Mouse (Mus musculus) heart, postnatal 25 days (tissue): ENCODE data around the gene 9130019O22Rik. TPM values are rescaled to one million over a fixed set of nuclear protein-coding genes. Genes with fewer than 3 reads are reported as not detected.
"Not testable (repeated sequence)": the region's sequence is repeated elsewhere in the genome, so short reads cannot be mapped to it uniquely, and the experiment has no call there.

Source experiments
- DNase-seq: peaks from one replicate; pipeline ENCODE4 v3.0.0; 2022; ENCODE audit warnings: low spot score
- intact Hi-C: fragments of 180-260 bp; cut with DNase I; formaldehyde crosslinking; loops from one replicate; pipeline ENCODE4 v1.15.1; 2025
- total RNA-seq, 2 experiments: library from RNA; stranded (reverse); gene quantifications; 2 replicates each; pipeline ENCODE4 v1.2.3; 2021

Gene 9130019O22Rik
- 1 to 10 TPM; 2.2 to 2.3 TPM for total RNA-seq

GRCm38 (mm10) chr7:127386641-127387392, at the start of gene 9130019O22Rik:
9130019O22Rik (minus strand) TSS chr7:127387166.
- peak; percentile 78 for DNase-seq
- intact Hi-C loops = no loop called here

- intact Hi-C loops = no loop called here
- no peak for DNase-seq
These were observed 48.2 kb upstream of the 9130019O22Rik start for GRCm38 (mm10) chr7:127435206-127435605.

- intact Hi-C loops = no loop called here
- DNase-seq = no peak
These were observed 39.4 kb upstream of the 9130019O22Rik start for GRCm38 (mm10) chr7:127426354-127426753.

- intact Hi-C loops = no loop called here
- no peak for DNase-seq
These were observed 38.9 kb upstream of the 9130019O22Rik start for GRCm38 (mm10) chr7:127425911-127426310.

GRCm38 (mm10) chr7:127425291-127425690, 38.3 kb upstream of the 9130019O22Rik start:
- intact Hi-C loops = no loop called here
- no peak for DNase-seq

- no peak for DNase-seq
- intact Hi-C loops = no loop called here
These were observed 35.3 kb upstream of the 9130019O22Rik start for GRCm38 (mm10) chr7:127422247-127422646.

- intact Hi-C loops = no loop called here
- DNase-seq = peak; percentile 90
These were observed 34.6 kb upstream of the 9130019O22Rik start, which contains the start of gene Zfp688 for GRCm38 (mm10) chr7:127421388-127422191. Zfp688 (minus strand) TSS chr7:127422068.

GRCm38 (mm10) chr7:127411418-127411817, 24.5 kb upstream of the 9130019O22Rik start:
- intact Hi-C loops = no loop called here
- no peak for DNase-seq

- intact Hi-C loops = loop anchor here (5.0 kb wide), 1 partner anchor 44 kb away; no protein-coding TSS in a partner anchor
- DNase-seq = peak; percentile 68
These were observed 19.3 kb upstream of the 9130019O22Rik start, which contains the start of gene Zfp764 for GRCm38 (mm10) chr7:127406002-127406987. Zfp764 (minus strand) TSS chr7:127406822.

GRCm38 (mm10) chr7:127404101-127404500, 17.1 kb upstream of the 9130019O22Rik start:
- DNase-seq, intact Hi-C loops: not testable (repeated sequence)

- no peak for DNase-seq
- intact Hi-C loops = no loop called here
These were observed 16.0 kb upstream of the 9130019O22Rik start for GRCm38 (mm10) chr7:127402980-127403379.

- no peak for DNase-seq
These were observed 13.4 kb upstream of the 9130019O22Rik start for GRCm38 (mm10) chr7:127400355-127400754.

GRCm38 (mm10) chr7:127393944-127394333, 7.0 kb upstream of the 9130019O22Rik start:
- intact Hi-C loops = no loop called here
- no peak for DNase-seq

More at GRCm38 (mm10) chr7:127400355-127400754, 13.4 kb upstream of the 9130019O22Rik start:
- intact Hi-C loops = no loop called here

- peak; percentile 93 for DNase-seq
- intact Hi-C loops = no loop called here
These were observed 6.4 kb upstream of the 9130019O22Rik start, which contains the start of gene E430018J23Rik for GRCm38 (mm10) chr7:127393157-127393943. E430018J23Rik (minus strand) TSS chr7:127393629.

GRCm38 (mm10) chr7:127392251-127392824, 5.4 kb upstream of the 9130019O22Rik start:
- DNase-seq = no peak
- intact Hi-C loops = no loop called here

- no peak for DNase-seq
- intact Hi-C loops = no loop called here
These were observed 4.6 kb upstream of the 9130019O22Rik start for GRCm38 (mm10) chr7:127391538-127391937.

- intact Hi-C loops = no loop called here
- no peak for DNase-seq
These were observed 3.3 kb upstream of the 9130019O22Rik start for GRCm38 (mm10) chr7:127390306-127390705.

- DNase-seq, intact Hi-C loops: not testable (repeated sequence)
These were observed 1.2 kb upstream of the 9130019O22Rik start for GRCm38 (mm10) chr7:127388201-127388600.
